Mouse (Mus musculus) lung, embryonic 16.5 days (tissue): ENCODE measurements around the gene Acp6. TPM values are rescaled to one million over a fixed set of nuclear protein-coding genes. Genes with fewer than 3 reads are reported as not detected.
A peak's percentile ranks its signal among the peaks of the same experiment; 100 is the strongest.
"Not testable (repeated sequence)": the region's sequence is repeated elsewhere in the genome, so short reads cannot be mapped to it uniquely, and the experiment has no call there.

Source experiments
- ATAC-seq: fragments of 200-750 bp; cut with Nextera tagmentation; 2 replicates; pipeline ENCODE4 v1.8.0; 2017; ENCODE audit warnings: low read depth, mild to moderate bottlenecking, moderate library complexity
- H3K27ac ChIP-seq: fragments of 300-500 bp; sonication (generic); 2 replicates; pipeline ENCODE4 v1.5.1; 2014; ENCODE audit warnings: mild to moderate bottlenecking, control low read depth, low read length
- H3K27me3 ChIP-seq: fragments of 300-500 bp; sonication (generic); 2 replicates; pipeline ENCODE4 v1.6.1; 2014; ENCODE audit warnings: low read depth, low read length, mixed read lengths; ENCODE audit not compliant: control insufficient read depth, insufficient read depth
- H3K36me3 ChIP-seq: fragments of 300-500 bp; sonication (generic); 2 replicates; pipeline ENCODE4 v1.6.1; 2014; ENCODE audit warnings: low read length; ENCODE audit not compliant: control insufficient read depth, insufficient read depth
- H3K4me1 ChIP-seq: fragments of 300-500 bp; sonication (generic); replicated peaks from 2 replicates; pipeline ENCODE4 v1.6.1; 2014; ENCODE audit warnings: low read length, mixed read lengths; ENCODE audit not compliant: control insufficient read depth, insufficient read depth
- H3K4me2 ChIP-seq: fragments of 300-500 bp; sonication (generic); 2 replicates; pipeline ENCODE4 v1.6.1; 2014; ENCODE audit warnings: low read depth, low read length, control low read depth
- H3K4me3 ChIP-seq: fragments of 300-500 bp; sonication (generic); 2 replicates; pipeline ENCODE4 v1.5.1; 2014; ENCODE audit warnings: mild to moderate bottlenecking, low read length, control low read depth
- H3K9ac ChIP-seq: fragments of 300-500 bp; sonication (generic); 2 replicates; pipeline ENCODE4 v1.6.1; 2014; ENCODE audit warnings: low read length, control low read depth
- H3K9me3 ChIP-seq: fragments of 300-500 bp; sonication (generic); 2 replicates; pipeline ENCODE4 v1.6.1; 2016; ENCODE audit warnings: low read length; ENCODE audit not compliant: control insufficient read depth
- WGBS: fragments of 180-500 bp; shearing (Covaris S2); extraction: QIAGEN DNeasy Blood & Tissue Kit; methylation state at CpG from one replicate; pipeline ENCODE4 v1.1.7; 2014; 5-methylcytosine and 5-hydroxymethylcytosine counted together
- polyA plus RNA-seq: library from polyadenylated mRNA; unstranded; fragments of >200 nt; fragmentation: Nextera tagmentation; extraction: Ambion mirVana; gene quantifications from 2 replicates; pipeline ENCODE4 v1.2.1, GENCODE M21; 2015

Gene Acp6
- 52.3 and 54.9 TPM in 2 replicates for polyA plus RNA-seq

DNA sequence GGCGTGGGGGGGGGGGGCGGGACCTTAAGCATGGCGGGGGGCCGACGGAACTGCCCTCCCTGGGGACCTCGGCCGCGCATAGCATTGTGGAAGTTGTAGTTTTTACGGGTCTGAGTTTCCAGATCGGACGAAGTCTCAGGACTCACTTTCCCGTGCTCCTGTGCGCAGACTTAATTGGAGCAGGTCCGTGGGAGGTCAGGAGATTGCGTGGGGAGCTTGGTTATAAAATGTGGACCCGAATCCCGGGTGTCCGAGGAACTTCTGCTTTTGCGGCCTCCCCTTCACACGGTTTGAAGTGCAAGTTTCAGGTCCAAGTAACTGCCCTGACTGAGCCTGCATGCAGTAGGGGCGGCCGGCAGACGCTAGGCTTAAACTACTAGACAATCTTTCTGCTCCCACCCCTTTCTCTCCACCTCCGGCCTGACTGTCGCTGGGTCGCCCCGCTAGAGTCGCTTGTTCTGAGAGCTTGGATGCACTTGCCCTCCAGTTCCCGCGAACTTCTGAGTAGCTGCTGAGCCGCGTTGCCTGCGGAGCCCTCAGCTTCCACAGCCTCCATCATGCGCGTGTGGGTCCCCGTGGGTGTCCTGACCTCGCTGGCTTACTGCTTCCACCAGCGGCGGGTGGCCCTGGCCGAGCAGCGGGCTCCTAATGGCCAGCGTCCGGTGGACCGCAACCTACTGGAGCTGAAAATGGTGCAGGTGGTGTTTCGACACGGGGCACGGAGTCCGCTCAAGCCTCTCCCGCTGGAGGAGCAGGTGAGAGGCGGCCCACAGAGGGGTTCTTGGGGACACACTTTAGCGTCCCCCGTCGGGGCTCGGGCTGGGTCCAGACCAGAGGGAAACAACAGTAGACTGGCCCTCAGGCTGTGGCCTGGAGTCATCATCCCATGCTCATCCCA, at the start of gene Acp6:
Gene Acp6, plus strand, starts transcription at position 167 of the 898 bp plus-strand sequence.
- Histone ChIP-seq H3K4me2 (peak within 1 kb of the TSS; percentile 80), H3K4me3 (peak within 1 kb of the TSS; percentile 76), H3K27ac (peak within 1 kb of the TSS; percentile 64), H3K27me3 (no peaks in the 10 kb centered on the region), H3K4me1 (peaks cover 10% of the 10 kb centered on the region; the same call in 1 of the 2 replicates), H3K36me3 (no peaks in the 10 kb centered on the region), H3K9ac (peak within 1 kb of the TSS; percentile 83), H3K9me3 (no peaks in the 10 kb centered on the region)
- peak; percentile 96 for ATAC-seq
- WGBS, result 0% methylated on average over 53 of the region's 54 CpGs

DNA sequence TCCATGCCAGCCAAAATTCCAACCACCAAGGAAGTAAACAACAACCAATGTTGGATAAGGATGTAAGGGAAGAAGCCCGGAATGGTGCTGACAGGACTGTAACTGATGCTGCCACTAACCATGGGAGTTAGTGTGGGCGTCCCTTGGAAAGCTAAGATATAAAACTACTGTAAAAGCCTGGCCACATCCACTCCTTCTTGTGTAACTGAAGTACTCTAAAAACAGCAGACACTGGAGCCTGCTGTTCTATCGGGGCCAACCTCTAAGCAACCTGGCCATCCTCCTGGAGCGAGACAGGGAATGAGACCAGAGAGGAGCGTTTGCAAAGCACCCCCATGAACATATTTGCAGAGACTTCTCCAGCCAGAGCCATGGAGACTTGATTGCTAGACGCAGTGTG, 41.1 kb upstream of the Acp6 start:
- Histone ChIP-seq H3K4me3 (no peak overlapping the region), H3K36me3 (no peaks in the 10 kb centered on the region), H3K4me2 (no peak overlapping the region), H3K4me1 (no peaks in the 10 kb centered on the region), H3K9ac (no peak overlapping the region), H3K27ac (no peak overlapping the region), H3K9me3 (no peaks in the 10 kb centered on the region), H3K27me3 (no peaks in the 10 kb centered on the region)
- WGBS, result 77% methylated on average over 6 of the region's 6 CpGs
- no peak for ATAC-seq

DNA sequence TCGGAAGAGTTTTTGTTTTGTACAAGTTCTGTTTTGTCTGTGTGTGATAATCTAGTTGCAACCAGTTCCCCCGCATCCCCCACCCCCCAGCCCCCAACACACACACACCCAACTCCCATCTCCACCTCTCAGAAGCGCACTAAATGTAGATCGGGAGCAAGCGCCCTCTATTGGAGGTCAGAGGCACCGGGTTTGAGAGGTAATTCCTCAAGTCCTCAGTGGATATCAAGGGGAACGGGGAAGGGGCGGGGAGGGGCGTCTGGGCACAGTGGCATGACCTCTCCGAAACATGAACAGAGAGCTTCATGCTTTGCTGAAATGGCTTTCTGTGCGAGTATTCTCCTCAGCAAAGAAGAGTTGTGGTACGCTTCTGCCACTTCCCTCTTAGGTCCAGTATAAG, 40.3 kb upstream of the Acp6 start:
- Histone ChIP-seq H3K27ac (no peak overlapping the region), H3K27me3 (no peaks in the 10 kb centered on the region), H3K36me3 (no peaks in the 10 kb centered on the region), H3K4me1 (no peaks in the 10 kb centered on the region), H3K4me2 (no peak overlapping the region), H3K9ac (no peak overlapping the region), H3K4me3 (no peak overlapping the region), H3K9me3 (no peaks in the 10 kb centered on the region)
- ATAC-seq, result no peak
- 54% methylated on average over 12 of the region's 12 CpGs for WGBS

DNA sequence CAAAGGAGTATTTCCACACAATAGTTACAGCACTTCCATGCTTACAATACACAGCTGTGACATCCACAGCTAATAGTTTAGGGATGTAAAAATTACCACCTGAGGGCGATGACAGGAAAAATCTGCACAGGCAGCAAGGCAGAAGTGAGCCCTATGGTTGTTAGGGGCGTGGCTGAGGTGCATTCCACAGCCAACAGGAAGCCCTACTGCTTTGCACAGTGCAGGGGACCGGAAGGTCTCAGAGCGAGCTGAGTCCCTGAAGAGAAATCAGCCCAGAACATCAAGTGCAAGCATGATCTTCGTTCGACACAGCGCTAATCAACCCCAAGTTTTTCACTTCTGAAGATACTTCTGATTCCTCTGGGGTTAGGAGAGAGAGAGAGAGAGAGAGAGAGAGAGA, 34.4 kb upstream of the Acp6 start:
- ATAC-seq, result peak; percentile 64
- Histone ChIP-seq H3K27me3 (no peaks in the 10 kb centered on the region), H3K9ac (no peak overlapping the region), H3K4me2 (no peak overlapping the region), H3K27ac (no peak overlapping the region), H3K4me3 (no peak overlapping the region), H3K9me3 (no peaks in the 10 kb centered on the region), H3K36me3 (no peaks in the 10 kb centered on the region), H3K4me1 (no peaks in the 10 kb centered on the region)
- 30% methylated on average over 7 of the region's 7 CpGs for WGBS

DNA sequence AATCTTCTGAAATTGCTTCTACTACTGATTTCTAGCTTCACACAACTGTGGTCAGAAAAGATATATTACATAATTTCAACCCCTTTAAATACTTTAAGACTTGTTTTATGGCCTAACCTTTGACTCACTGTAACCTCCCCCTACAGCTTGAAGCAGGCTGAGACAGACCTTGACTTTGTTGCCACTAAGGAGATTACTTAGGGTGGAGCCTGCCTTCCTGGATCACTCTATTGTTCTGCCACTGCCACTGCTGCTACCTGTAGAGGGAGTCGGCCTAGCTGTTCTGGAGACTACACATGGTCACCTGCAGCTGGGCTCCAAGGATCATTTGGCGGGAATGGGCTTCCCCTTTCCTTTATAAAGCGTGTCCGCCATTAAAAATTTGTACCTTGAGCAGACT, 29.2 kb upstream of the Acp6 start:
- no peaks in the 10 kb centered on the region for H3K4me1 ChIP-seq
- no peaks in the 10 kb centered on the region for H3K36me3 ChIP-seq
- H3K27me3 ChIP-seq, result no peaks in the 10 kb centered on the region
- H3K9ac ChIP-seq, result no peak overlapping the region
- H3K4me3 ChIP-seq, result no peak overlapping the region
- ATAC-seq, result no peak
- no peaks in the 10 kb centered on the region for H3K9me3 ChIP-seq
- H3K27ac ChIP-seq, result no peak overlapping the region
- no peak overlapping the region for H3K4me2 ChIP-seq
- WGBS, result 83% methylated on average over 4 of the region's 4 CpGs

DNA sequence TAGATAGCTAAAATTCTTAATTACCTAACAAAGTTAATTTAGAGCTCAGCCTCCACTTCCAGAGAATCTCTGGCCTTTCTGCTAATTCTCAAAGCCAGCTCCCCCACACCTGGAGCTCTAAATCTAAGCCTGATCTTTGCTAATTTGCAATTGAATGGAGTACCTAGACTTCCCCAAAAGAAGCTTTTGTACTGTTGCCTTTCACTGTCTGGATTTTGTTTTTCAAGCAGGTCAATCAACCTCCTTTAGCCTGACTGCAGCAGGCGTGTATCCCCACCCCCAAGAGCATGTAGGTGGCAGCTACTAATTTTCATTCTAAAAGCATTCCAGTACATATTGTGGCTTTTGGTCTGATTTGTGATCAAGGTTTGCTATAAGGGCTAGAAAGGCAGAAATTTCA, 20.9 kb upstream of the Acp6 start:
- WGBS, result 88% methylated on average over 1 of the region's 1 CpGs

DNA sequence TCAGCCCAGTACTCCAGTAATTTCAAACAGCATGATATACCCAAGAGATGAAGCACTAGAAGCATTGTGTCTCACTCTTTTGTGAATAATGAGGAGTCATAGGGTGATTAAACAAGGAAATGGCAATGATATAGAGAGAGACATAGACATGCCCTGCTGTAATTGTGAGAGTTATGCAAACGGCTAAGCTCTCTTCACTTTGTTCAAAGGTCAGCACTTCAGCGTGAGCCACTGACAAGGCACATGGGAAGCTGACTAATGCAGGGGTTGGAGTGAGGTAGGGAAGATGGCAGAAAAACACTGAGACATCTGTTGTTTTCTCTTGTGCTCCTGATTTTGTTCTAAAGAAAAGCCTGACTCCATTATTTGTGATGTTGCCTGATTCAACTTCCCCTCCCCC, 7.5 kb upstream of the Acp6 start:
- Histone ChIP-seq H3K27ac (no peak overlapping the region), H3K9me3 (no peaks in the 10 kb centered on the region), H3K4me3 (no peak overlapping the region), H3K27me3 (no peaks in the 10 kb centered on the region), H3K36me3 (no peaks in the 10 kb centered on the region), H3K9ac (no peak overlapping the region), H3K4me2 (no peak overlapping the region), H3K4me1 (no peaks in the 10 kb centered on the region)
- WGBS, result 37% methylated on average over 2 of the region's 2 CpGs
- ATAC-seq, result no peak

More for the DNA sequence above, 20.9 kb upstream of the Acp6 start:
- not testable (repeated sequence) for H3K4me3 ChIP-seq, H3K4me1 ChIP-seq, H3K27ac ChIP-seq, H3K36me3 ChIP-seq, H3K4me2 ChIP-seq, H3K9me3 ChIP-seq, ATAC-seq, H3K9ac ChIP-seq, H3K27me3 ChIP-seq

DNA sequence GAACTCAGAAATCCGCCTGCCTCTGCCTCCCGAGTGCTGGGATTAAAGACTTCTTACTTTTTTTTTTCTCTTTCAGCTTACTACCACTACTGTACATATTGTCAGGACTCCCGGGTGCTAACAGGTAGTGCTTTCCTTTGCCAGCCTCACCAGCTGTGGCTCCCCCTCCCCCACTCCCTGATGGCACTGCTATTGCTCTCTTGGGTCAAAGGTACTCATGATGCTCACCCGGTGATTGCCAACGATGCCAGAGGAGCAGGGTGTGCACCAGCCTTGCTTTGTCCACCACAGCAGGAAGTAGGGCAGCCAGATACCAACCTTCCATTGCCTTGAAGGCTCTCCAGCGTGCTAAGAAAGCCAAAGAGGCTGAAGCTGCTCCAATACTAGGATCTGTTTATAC, 2.1 kb upstream of the Acp6 start:
- Histone ChIP-seq H3K4me1 (peaks cover 10% of the 10 kb centered on the region; the same call in 1 of the 2 replicates), H3K4me3 (no peak overlapping the region), H3K4me2 (no peak overlapping the region), H3K9me3 (no peaks in the 10 kb centered on the region), H3K36me3 (no peaks in the 10 kb centered on the region), H3K27me3 (no peaks in the 10 kb centered on the region), H3K9ac (no peak overlapping the region), H3K27ac (no peak overlapping the region)
- 85% methylated on average over 6 of the region's 6 CpGs for WGBS
- ATAC-seq, result no peak

DNA sequence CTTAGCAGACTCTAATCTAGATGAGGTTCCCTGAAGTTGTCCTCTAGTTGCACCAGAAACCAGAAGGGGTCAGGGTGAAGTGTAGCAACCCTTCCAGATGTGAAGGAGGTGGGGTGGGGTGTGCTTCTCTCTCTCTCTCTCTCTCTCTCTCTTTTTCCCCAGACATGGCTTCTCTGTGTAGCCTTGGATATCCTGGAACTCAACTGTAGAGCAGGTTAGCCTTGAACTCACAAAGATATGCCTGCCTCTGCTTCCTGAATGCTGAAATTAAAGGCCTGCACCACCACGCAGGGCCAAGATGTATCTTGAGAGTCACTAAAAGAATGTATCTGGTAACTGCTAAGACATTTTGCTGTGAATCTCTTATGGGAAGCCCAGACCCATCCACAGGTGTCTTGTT, 1.3 kb upstream of the Acp6 start:
- Histone ChIP-seq H3K4me2 (no peak overlapping the region), H3K9ac (no peak overlapping the region), H3K27me3 (no peaks in the 10 kb centered on the region)

More for the DNA sequence above, 1.3 kb upstream of the Acp6 start:
- Histone ChIP-seq H3K27ac (no peak overlapping the region), H3K36me3 (no peaks in the 10 kb centered on the region), H3K4me3 (no peak overlapping the region), H3K4me1 (peaks cover 10% of the 10 kb centered on the region; the same call in 1 of the 2 replicates), H3K9me3 (no peaks in the 10 kb centered on the region)
- ATAC-seq, result no peak
- WGBS, result 66% methylated on average over 1 of the region's 1 CpGs
